In the genomic region with DNA sequence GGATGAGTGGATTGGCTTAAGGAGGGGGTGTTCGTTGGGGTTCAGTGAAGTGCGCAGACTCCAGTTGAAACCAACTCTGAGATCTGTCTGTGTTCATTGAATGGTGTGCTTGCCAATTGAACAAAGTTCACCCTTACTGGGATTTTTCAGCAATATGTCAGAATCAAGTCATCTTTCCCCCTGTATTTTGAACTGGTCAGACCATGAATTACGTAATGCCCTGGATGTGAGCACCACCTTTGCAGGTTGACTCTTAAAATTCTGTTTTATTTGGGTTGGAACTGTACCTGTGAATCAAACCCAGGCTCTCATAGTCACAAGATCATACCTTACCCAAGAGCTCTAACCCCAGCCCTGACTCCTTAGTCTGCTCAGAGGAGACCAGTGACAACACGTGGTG, we compare ENCODE assay signal across 16 mouse cellular contexts.
"Had no signal": no experiment of that assay in that cellular context is flagged by ENCODE, and none has a peak within 500 bp of the region (broad histone marks: within the 10 kb centered on the region; RNA-seq: fewer than 3 reads in every experiment).

No protein-coding gene starts in this region.

- H3K4me2 ChIP-seq: neural tube, embryonic 13.5 days; neural tube, embryonic 15.5 days; stomach, embryonic 15.5 days had no signal

- H3K27ac ChIP-seq: neural tube, embryonic 13.5 days; neural tube, embryonic 15.5 days; stomach, embryonic 15.5 days; stomach, postnatal 0 days had no signal

- H3K9me3 ChIP-seq: neural tube, embryonic 13.5 days; neural tube, embryonic 15.5 days; stomach, embryonic 15.5 days had no signal

- H3K4me1 ChIP-seq: stomach, embryonic 15.5 days had no signal

- H3K4me3 ChIP-seq: neural tube, embryonic 13.5 days; neural tube, embryonic 15.5 days; stomach, embryonic 15.5 days had no signal

- H3K9ac ChIP-seq: neural tube, embryonic 13.5 days; neural tube, embryonic 15.5 days; stomach, embryonic 15.5 days had no signal

- H3K27me3 ChIP-seq: neural tube, embryonic 13.5 days; neural tube, embryonic 15.5 days; stomach, embryonic 15.5 days had no signal

- DNase-seq: retina, postnatal 1 day; right cerebral cortex, adult 18-20 months; right cerebral cortex, postnatal 14 days; right cerebral cortex, postnatal 25 days; right cerebral cortex, postnatal 4 days; spleen, adult 18-20 months; thymus, adult 18-20 months; thymus, adult 2 months; thymus, postnatal 14 days; thymus, postnatal 25 days; thymus, postnatal 36 days; thymus, postnatal 4 days had no signal
